Comparison of ENCODE assay signal across 14 mouse cellular contexts in the genomic region with DNA sequence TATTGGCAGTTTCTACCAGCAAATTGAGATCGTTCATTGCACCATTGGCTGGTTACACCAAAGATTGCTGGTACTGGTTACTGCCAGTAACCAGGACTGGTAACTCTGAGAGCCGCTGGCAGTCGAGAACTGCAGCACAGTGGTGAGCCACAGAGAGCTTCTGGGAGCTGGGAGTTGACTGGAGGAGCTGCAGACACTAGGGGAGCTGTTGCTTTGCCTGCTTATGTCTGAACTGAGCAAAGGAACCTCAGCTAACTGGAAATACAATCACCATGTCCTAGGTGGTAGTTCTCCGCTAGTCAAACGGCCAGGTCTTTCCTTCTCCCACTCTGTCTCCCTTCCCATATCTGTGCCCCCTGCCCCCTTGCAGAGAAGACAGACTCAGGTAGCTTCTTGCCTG. TPM values are rescaled to one million over a fixed set of nuclear protein-coding genes. Genes with fewer than 3 reads are reported as not detected.
DNase-seq lines count a peak whose midpoint lies in the region; ATAC-seq and TF ChIP-seq lines count a peak whose summit lies in the region.
"Had no signal": no experiment of that assay in that cellular context is flagged by ENCODE, and none has a peak within 500 bp of the region (broad histone marks: within the 10 kb centered on the region; RNA-seq: fewer than 3 reads in every experiment).

No protein-coding gene starts in this region.

- H3K27ac ChIP-seq in kidney, adult 2 months (ENCODE audit: insufficient read depth, low read depth, low read length): no peak overlapping the region
- H3K27ac ChIP-seq: heart, embryonic 13.5 days; intestine, embryonic 15.5 days; liver, embryonic 15.5 days had no signal

- no peaks in the 10 kb centered on the region for H3K4me1 ChIP-seq in kidney, adult 2 months (ENCODE audit: control insufficient read depth, insufficient read depth, low read length)
- H3K4me1 ChIP-seq: heart, embryonic 13.5 days; intestine, embryonic 15.5 days; liver, embryonic 15.5 days had no signal

- DNase-seq in cerebellum, postnatal 10 days: peak; percentile 34 to 45
- peak; percentile 5 for DNase-seq in kidney, adult 2 months
- DNase-seq in kidney, postnatal 25 days: no peak
- peak; percentile 20 for DNase-seq in right cerebral cortex, adult 18-20 months
- DNase-seq in right cerebral cortex, postnatal 36 days (ENCODE audit: low spot score in 2 of 2): no peak
- peak; percentile 15 for DNase-seq in retina, postnatal 1 day
- no peak for DNase-seq in left cerebral cortex, adult 11 months (ENCODE audit: low spot score)
- DNase-seq: B cell, adult 2 months; cerebellum, adult 9-11 months had no signal

- 59% methylated on average over 5 of the region's 5 CpGs for WGBS in kidney, adult 2 months

- TF ChIP-seq POLR2A in kidney, adult 2 months (IDR thresholded peaks at IDR 0.05; ENCODE audit: low read depth, low read length): no peak

- H3K27me3 ChIP-seq in kidney, adult 2 months (replicated peaks; ENCODE audit: control insufficient read depth, insufficient read depth, low read length): no peaks in the 10 kb centered on the region
- H3K27me3 ChIP-seq: intestine, embryonic 15.5 days; liver, embryonic 15.5 days had no signal

- TF ChIP-seq CTCF in kidney, adult 2 months (conservative IDR thresholded peaks at IDR 0.05; ENCODE audit: insufficient read depth, insufficient read length, low read depth, low read length): no peak; the same call in 1 of the 2 replicates

- no peak overlapping the region for H3K4me3 ChIP-seq in kidney, adult 2 months (ENCODE audit: insufficient read depth, low read depth, low read length)
- H3K4me3 ChIP-seq: heart, embryonic 13.5 days; intestine, embryonic 15.5 days; liver, embryonic 15.5 days had no signal

- ATAC-seq in cerebellum, adult (ENCODE audit: insufficient number of reproducible peaks, low FRiP score, low TSS enrichment): no peak
- ATAC-seq: intestine, embryonic 15.5 days had no signal

- no peaks in the 10 kb centered on the region for H3K36me3 ChIP-seq in kidney, adult 2 months (ENCODE audit: control insufficient read depth, insufficient read depth, low read length)
- H3K36me3 ChIP-seq: heart, embryonic 13.5 days; intestine, embryonic 15.5 days; liver, embryonic 15.5 days had no signal

RNA-seq across cellular contexts. Expression of gene Otof, which starts 19.5 kb away (rescaled TPM):
- 0.05 TPM in 1 of 2 replicates, not detected in the other for polyA plus RNA-seq in kidney, adult 2 months (2012; rRNA removed)
- polyA plus RNA-seq: liver, embryonic 15.5 days had no signal

RNA-seq across cellular contexts. Expression of gene 1700001C02Rik, which starts 23.7 kb away (rescaled TPM):
- polyA plus RNA-seq in kidney, adult 2 months (2012; rRNA removed): 0.19 TPM in 1 of 2 replicates, not detected in the other
- polyA plus RNA-seq: heart, embryonic 13.5 days; intestine, embryonic 15.5 days; liver, embryonic 15.5 days; stomach, embryonic 16.5 days had no signal

Comparison
In these comparisons a context has a peak if more than half of its experiments do, and no peak if none do; other contexts are left out.
1. DNase-seq: peak in cerebellum, postnatal 10 days (2 of 2), kidney, adult 2 months (single experiment), right cerebral cortex, adult 18-20 months (single experiment) and retina, postnatal 1 day (single experiment); none in kidney, postnatal 25 days (0 of 2), right cerebral cortex, postnatal 36 days (0 of 2) and left cerebral cortex, adult 11 months (single experiment).